Mouse (Mus musculus): Measurements from ENCODE around the gene 1700008P02Rik. TPM values are rescaled to one million over a fixed set of nuclear protein-coding genes. Genes with fewer than 3 reads are reported as not detected.
"Not testable (repeated sequence)": the region's sequence is repeated elsewhere in the genome, so short reads cannot be mapped to it uniquely, and the experiment has no call there.

The 1700008P02Rik gene
- not detected for total RNA-seq (2021)

GRCm38 (mm10) chr3:6620343-6620742, at the start of gene 1700008P02Rik:
TSS of gene 1700008P02Rik (minus strand) at chr3:6620443.
- no peak for DNase-seq (ENCODE audit: low spot score)
- intact Hi-C loops (cut with DNase I), result no loop called here

- intact Hi-C loops (cut with DNase I), result no loop called here
Observed at GRCm38 (mm10) chr3:6649411-6649810, 29.2 kb upstream of the 1700008P02Rik start.

GRCm38 (mm10) chr3:6638151-6638550, 17.9 kb upstream of the 1700008P02Rik start:
- intact Hi-C loops (cut with DNase I); DNase-seq (ENCODE audit: low spot score): not testable (repeated sequence)

More at GRCm38 (mm10) chr3:6649411-6649810, 29.2 kb upstream of the 1700008P02Rik start:
- DNase-seq (ENCODE audit: low spot score), result no peak

GRCm38 (mm10) chr3:6634256-6634655, 14.0 kb upstream of the 1700008P02Rik start:
- intact Hi-C loops (cut with DNase I), result no loop called here

GRCm38 (mm10) chr3:6617881-6618280, 2.4 kb downstream of the 1700008P02Rik start:
- intact Hi-C loops (cut with DNase I), result no loop called here
- DNase-seq (ENCODE audit: low spot score), result no peak

More at GRCm38 (mm10) chr3:6634256-6634655, 14.0 kb upstream of the 1700008P02Rik start:
- no peak for DNase-seq (ENCODE audit: low spot score)

Measured in heart, postnatal 25 days (tissue).